Comparison of ENCODE assay signal across 20 mouse cellular contexts in genomic region chr3:32490928-32491315, GRCm38 (mm10). TPM values are rescaled to one million over a fixed set of nuclear protein-coding genes. Genes with fewer than 3 reads are reported as not detected.
"Had no signal": no experiment of that assay in that cellular context is flagged by ENCODE, and none has a peak within 500 bp of the region (broad histone marks: within the 10 kb centered on the region; RNA-seq: fewer than 3 reads in every experiment).

No protein-coding gene starts in this region.

- ATAC-seq: liver, embryonic 12.5 days; midbrain, embryonic 15.5 days had no signal

- H3K4me1 ChIP-seq: limb, embryonic 13.5 days; liver, embryonic 12.5 days; lung, embryonic 15.5 days; midbrain, embryonic 15.5 days; neural tube, embryonic 13.5 days had no signal

- H3K4me3 ChIP-seq: limb, embryonic 10.5 days; limb, embryonic 13.5 days; liver, embryonic 12.5 days; liver, embryonic 15.5 days; lung, embryonic 15.5 days; midbrain, embryonic 12.5 days; midbrain, embryonic 15.5 days; neural tube, embryonic 13.5 days had no signal

- H3K27ac ChIP-seq: limb, embryonic 10.5 days; limb, embryonic 13.5 days; liver, embryonic 12.5 days; liver, embryonic 15.5 days; lung, embryonic 15.5 days; midbrain, embryonic 12.5 days; midbrain, embryonic 15.5 days; neural tube, embryonic 13.5 days had no signal

- H3K36me3 ChIP-seq: limb, embryonic 10.5 days; limb, embryonic 13.5 days; liver, embryonic 12.5 days; liver, embryonic 15.5 days; lung, embryonic 15.5 days; midbrain, embryonic 12.5 days; midbrain, embryonic 15.5 days; neural tube, embryonic 13.5 days had no signal

- H3K27me3 ChIP-seq: limb, embryonic 13.5 days; liver, embryonic 12.5 days; liver, embryonic 15.5 days; lung, embryonic 15.5 days; midbrain, embryonic 15.5 days; neural tube, embryonic 13.5 days had no signal

- DNase-seq: kidney, adult 9 months; kidney, postnatal 14 days; kidney, postnatal 4 days; liver; lung, adult 18-20 months; lung, postnatal 10 days; lung, postnatal 36 days; thymus, adult 18-20 months; thymus, postnatal 14 days; thymus, postnatal 4 days had no signal

RNA-seq across cellular contexts. Expression of gene Kcnmb3, which starts 1.1 kb away (rescaled TPM):
- polyA plus RNA-seq: intestine, embryonic 16.5 days; liver, embryonic 12.5 days; liver, embryonic 15.5 days; lung, embryonic 15.5 days; stomach, embryonic 16.5 days had no signal
